Mouse (Mus musculus) ES-Bruce4 (cell line): ENCODE measurements around the gene Eif2d.

Source experiments
- CTCF ChIP-seq: IDR thresholded peaks from one replicate; pipeline ENCODE4 v1.8.1; 2011; ENCODE audit warnings: low read depth, low read length
- EP300 ChIP-seq: IDR thresholded peaks from 2 replicates; pipeline ENCODE4 v1.6.1; 2011; ENCODE audit warnings: low read depth, low read length; ENCODE audit not compliant: insufficient read depth

DNA sequence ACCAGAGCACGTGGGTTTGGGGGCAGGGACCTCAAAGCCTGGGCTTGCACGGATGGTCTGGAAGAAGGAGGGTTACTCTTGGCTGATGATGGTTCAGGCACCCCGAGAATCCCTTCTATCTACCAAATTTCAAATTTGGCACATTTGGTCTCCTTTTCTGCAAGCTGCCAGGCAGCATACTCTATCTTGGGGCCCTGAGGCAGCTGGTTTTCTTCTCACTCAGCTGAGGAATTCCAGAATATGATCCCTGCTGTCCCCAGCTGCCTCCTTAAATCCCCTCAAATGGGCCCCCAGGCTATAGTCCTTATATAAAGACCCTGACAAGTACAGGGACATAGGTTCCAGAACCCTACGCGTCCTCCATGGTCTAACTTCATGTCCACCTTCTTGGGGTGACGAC is 60.4 kb downstream of the Eif2d start:
- TF ChIP-seq CTCF (no peak), EP300 (no peak)
